Mouse (Mus musculus): ENCODE measurements around the gene Clns1a. TPM values are rescaled to one million over a fixed set of nuclear protein-coding genes. Genes with fewer than 3 reads are reported as not detected.

Gene Clns1a
- 179 and 182 TPM in 2 replicates for polyA plus RNA-seq (2014; fragmentation: Nextera tagmentation; extraction: Ambion mirVana)

DNA sequence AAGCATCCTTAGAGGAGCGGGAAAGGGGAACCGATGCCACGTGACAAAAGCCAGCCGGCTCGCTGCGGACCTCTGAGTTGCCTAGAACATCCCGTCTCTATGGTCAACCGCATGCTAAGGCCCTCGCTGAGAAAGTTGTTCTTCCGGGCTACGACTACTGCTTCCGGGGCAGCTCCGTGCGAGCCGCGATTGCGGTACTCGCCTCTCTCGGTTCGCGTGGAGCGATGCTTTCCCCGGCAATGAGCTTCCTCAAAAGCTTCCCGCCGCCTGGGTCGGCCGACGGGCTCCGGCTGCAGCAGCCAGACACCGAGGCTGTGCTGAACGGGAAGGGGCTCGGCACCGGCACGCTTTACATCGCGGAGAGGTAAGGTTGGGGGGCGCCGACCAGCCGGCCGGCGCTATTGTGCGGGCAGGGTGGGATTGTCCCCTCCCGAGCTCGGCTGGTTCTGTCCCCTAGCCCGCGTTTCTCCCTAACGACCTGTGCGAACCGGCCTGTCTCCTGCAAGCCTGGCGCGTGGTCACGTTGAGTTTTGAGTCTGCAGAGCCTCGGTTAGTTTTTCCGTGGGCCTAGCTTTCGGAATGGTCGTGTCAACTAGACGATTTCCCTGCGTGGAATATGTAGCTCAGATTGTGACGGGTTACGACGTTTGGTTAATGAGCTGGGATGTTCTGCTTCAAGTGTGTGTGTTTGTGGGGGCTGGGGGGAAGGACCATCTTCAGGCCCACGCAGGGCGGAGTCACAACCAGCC, at the start of gene Clns1a:
Gene Clns1a, plus strand, starts transcription at position 129 of the 749 bp plus-strand sequence.
- Histone ChIP-seq H3K27me3 (ENCODE audit: control insufficient read depth, insufficient read depth, low read length) (no peaks in the 10 kb centered on the region), H3K4me3 (ENCODE audit: low read depth, low read length) (peak within 1 kb of the TSS; percentile 95), H3K9me3 (ENCODE audit: control insufficient read depth, low read depth, low read length) (no peaks in the 10 kb centered on the region), H3K27ac (ENCODE audit: low read length) (peak within 1 kb of the TSS; percentile 76), H3K36me3 (ENCODE audit: control insufficient read depth, insufficient read depth, low read length) (no peaks in the 10 kb centered on the region), H3K9ac (replicated peaks; ENCODE audit: low read depth, low read length) (peak within 1 kb of the TSS; percentile 73), H3K4me2 (replicated peaks; ENCODE audit: low read depth, low read length) (peak within 1 kb of the TSS; percentile 77), H3K4me1 (ENCODE audit: control insufficient read depth, insufficient read depth, low read length) (0 out of 2 replicates have a peak, but pooled peaks cover 4% of the 10 kb centered on the region)
- WGBS, result under 1% methylated on average over 63 of the region's 63 CpGs
- peak; percentile 96 for ATAC-seq (ENCODE audit: insufficient number of reproducible peaks, insufficient read depth, low FRiP score, low read depth)

DNA sequence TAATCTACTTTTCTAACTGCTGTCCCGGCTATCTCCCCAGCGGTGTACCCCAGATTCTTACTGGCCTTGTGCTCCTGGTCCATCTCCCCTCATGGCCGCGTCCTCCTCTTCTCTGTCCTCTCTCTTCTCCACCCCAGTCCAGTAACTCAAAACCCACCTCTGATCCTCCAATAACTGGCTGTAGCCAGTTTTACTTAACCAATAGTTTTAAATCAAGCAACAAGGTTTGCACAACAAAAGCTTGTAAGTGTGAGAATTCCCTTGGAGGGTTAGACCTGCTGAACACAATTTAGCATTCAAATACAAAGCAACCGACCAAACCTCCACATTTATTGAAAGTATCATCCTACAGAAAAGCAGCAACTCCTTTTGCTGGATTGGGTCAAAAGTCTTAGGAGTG, 48.8 kb upstream of the Clns1a start:
- H3K4me1 ChIP-seq (ENCODE audit: control insufficient read depth, insufficient read depth, low read length), result no peaks in the 10 kb centered on the region
- 89% methylated on average over 5 of the region's 5 CpGs for WGBS
- H3K36me3 ChIP-seq (ENCODE audit: control insufficient read depth, insufficient read depth, low read length), result peaks cover 6% of the 10 kb centered on the region; the same call in 1 of the 2 replicates
- H3K27me3 ChIP-seq (ENCODE audit: control insufficient read depth, insufficient read depth, low read length), result no peaks in the 10 kb centered on the region
- no peaks in the 10 kb centered on the region for H3K9me3 ChIP-seq (ENCODE audit: control insufficient read depth, low read depth, low read length)
- no peak overlapping the region for H3K4me3 ChIP-seq (ENCODE audit: low read depth, low read length)
- no peak overlapping the region for H3K27ac ChIP-seq (ENCODE audit: low read length)
- H3K4me2 ChIP-seq (replicated peaks; ENCODE audit: low read depth, low read length), result no peak overlapping the region
- no peak overlapping the region for H3K9ac ChIP-seq (replicated peaks; ENCODE audit: low read depth, low read length)
- ATAC-seq (ENCODE audit: insufficient number of reproducible peaks, insufficient read depth, low FRiP score, low read depth), result no peak

DNA sequence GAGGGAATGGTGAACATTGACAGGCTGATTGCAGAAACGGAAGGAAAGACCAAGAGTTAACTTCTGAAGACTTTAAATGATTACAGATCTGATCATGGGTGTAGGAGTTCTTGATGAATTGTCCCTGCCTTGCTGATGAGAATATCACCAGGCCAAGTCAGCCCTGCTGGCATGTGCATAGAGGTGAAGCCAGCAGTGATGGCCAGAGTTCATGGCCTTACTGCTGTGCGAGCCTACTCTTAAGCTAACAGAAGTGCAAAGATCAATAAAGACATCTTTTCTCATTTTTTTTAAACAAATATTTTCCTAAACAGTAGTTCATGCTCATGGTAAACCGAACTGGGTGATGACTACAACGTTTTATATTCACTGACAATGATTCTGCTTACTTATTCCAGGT, 45.7 kb upstream of the Clns1a start:
- Histone ChIP-seq H3K27ac (ENCODE audit: low read length) (no peak overlapping the region), H3K4me3 (ENCODE audit: low read depth, low read length) (no peak overlapping the region), H3K9ac (replicated peaks; ENCODE audit: low read depth, low read length) (no peak overlapping the region), H3K4me2 (replicated peaks; ENCODE audit: low read depth, low read length) (no peak overlapping the region), H3K9me3 (ENCODE audit: control insufficient read depth, low read depth, low read length) (no peaks in the 10 kb centered on the region), H3K4me1 (ENCODE audit: control insufficient read depth, insufficient read depth, low read length) (no peaks in the 10 kb centered on the region), H3K36me3 (ENCODE audit: control insufficient read depth, insufficient read depth, low read length) (peaks cover 17% of the 10 kb centered on the region), H3K27me3 (ENCODE audit: control insufficient read depth, insufficient read depth, low read length) (no peaks in the 10 kb centered on the region)
- WGBS, result 74% methylated on average over 4 of the region's 4 CpGs
- no peak for ATAC-seq (ENCODE audit: insufficient number of reproducible peaks, insufficient read depth, low FRiP score, low read depth)

GRCm38 (mm10) chr7:97656144-97656543, 40.3 kb upstream of the Clns1a start:
- H3K4me2 ChIP-seq (replicated peaks; ENCODE audit: low read depth, low read length), result no peak overlapping the region
- no peaks in the 10 kb centered on the region for H3K27me3 ChIP-seq (ENCODE audit: control insufficient read depth, insufficient read depth, low read length)
- H3K9me3 ChIP-seq (ENCODE audit: control insufficient read depth, low read depth, low read length), result no peaks in the 10 kb centered on the region
- no peak overlapping the region for H3K27ac ChIP-seq (ENCODE audit: low read length)
- H3K4me3 ChIP-seq (ENCODE audit: low read depth, low read length), result no peak overlapping the region
- WGBS, result 90% methylated on average over 6 of the region's 6 CpGs
- H3K36me3 ChIP-seq (ENCODE audit: control insufficient read depth, insufficient read depth, low read length), result peaks cover 14% of the 10 kb centered on the region
- H3K9ac ChIP-seq (replicated peaks; ENCODE audit: low read depth, low read length), result no peak overlapping the region
- no peak for ATAC-seq (ENCODE audit: insufficient number of reproducible peaks, insufficient read depth, low FRiP score, low read depth)
- H3K4me1 ChIP-seq (ENCODE audit: control insufficient read depth, insufficient read depth, low read length), result no peaks in the 10 kb centered on the region

- no peak for ATAC-seq (ENCODE audit: insufficient number of reproducible peaks, insufficient read depth, low FRiP score, low read depth)
- H3K4me2 ChIP-seq (replicated peaks; ENCODE audit: low read depth, low read length), result no peak overlapping the region
- 91% methylated on average over 4 of the region's 4 CpGs for WGBS
Measured at GRCm38 (mm10) chr7:97661634-97662033, 34.8 kb upstream of the Clns1a start.

GRCm38 (mm10) chr7:97679239-97679638, 17.2 kb upstream of the Clns1a start:
- Histone ChIP-seq H3K36me3 (ENCODE audit: control insufficient read depth, insufficient read depth, low read length) (peaks cover 41% of the 10 kb centered on the region), H3K27me3 (ENCODE audit: control insufficient read depth, insufficient read depth, low read length) (no peaks in the 10 kb centered on the region), H3K9me3 (ENCODE audit: control insufficient read depth, low read depth, low read length) (no peaks in the 10 kb centered on the region), H3K4me3 (ENCODE audit: low read depth, low read length) (no peak overlapping the region), H3K4me1 (ENCODE audit: control insufficient read depth, insufficient read depth, low read length) (no peaks in the 10 kb centered on the region), H3K4me2 (replicated peaks; ENCODE audit: low read depth, low read length) (no peak overlapping the region), H3K9ac (replicated peaks; ENCODE audit: low read depth, low read length) (no peak overlapping the region), H3K27ac (ENCODE audit: low read length) (no peak overlapping the region)
- 43% methylated on average over 1 of the region's 1 CpGs for WGBS
- ATAC-seq (ENCODE audit: insufficient number of reproducible peaks, insufficient read depth, low FRiP score, low read depth), result no peak

More at GRCm38 (mm10) chr7:97661634-97662033, 34.8 kb upstream of the Clns1a start:
- H3K4me3 ChIP-seq (ENCODE audit: low read depth, low read length), result no peak overlapping the region
- no peaks in the 10 kb centered on the region for H3K9me3 ChIP-seq (ENCODE audit: control insufficient read depth, low read depth, low read length)
- H3K27me3 ChIP-seq (ENCODE audit: control insufficient read depth, insufficient read depth, low read length), result no peaks in the 10 kb centered on the region
- no peak overlapping the region for H3K27ac ChIP-seq (ENCODE audit: low read length)
- H3K4me1 ChIP-seq (ENCODE audit: control insufficient read depth, insufficient read depth, low read length), result no peaks in the 10 kb centered on the region
- no peak overlapping the region for H3K9ac ChIP-seq (replicated peaks; ENCODE audit: low read depth, low read length)
- peaks cover 41% of the 10 kb centered on the region for H3K36me3 ChIP-seq (ENCODE audit: control insufficient read depth, insufficient read depth, low read length)

DNA sequence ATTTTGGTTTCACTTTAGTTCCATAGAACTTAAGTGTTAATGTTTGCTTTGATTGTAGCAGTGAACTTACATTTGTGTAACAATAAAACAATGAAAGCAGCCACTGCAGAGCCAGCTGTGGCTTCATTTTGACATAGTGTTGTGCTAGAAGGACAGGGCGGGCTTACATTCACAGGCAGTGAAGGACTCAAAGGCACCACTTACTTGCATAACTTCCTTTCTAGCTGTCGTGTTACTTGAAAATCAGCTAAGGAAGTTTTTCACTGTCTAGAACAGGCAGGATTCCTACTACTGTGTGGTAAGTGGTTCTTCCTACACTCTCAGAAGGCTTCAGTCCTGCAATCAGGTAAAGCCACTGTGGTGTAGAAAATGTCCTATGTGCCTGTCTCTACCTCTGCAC, 8.6 kb upstream of the Clns1a start:
- Histone ChIP-seq H3K4me2 (replicated peaks; ENCODE audit: low read depth, low read length) (no peak overlapping the region), H3K27ac (ENCODE audit: low read length) (no peak overlapping the region), H3K4me1 (ENCODE audit: control insufficient read depth, insufficient read depth, low read length) (no peaks in the 10 kb centered on the region), H3K9ac (replicated peaks; ENCODE audit: low read depth, low read length) (no peak overlapping the region), H3K4me3 (ENCODE audit: low read depth, low read length) (no peak overlapping the region), H3K9me3 (ENCODE audit: control insufficient read depth, low read depth, low read length) (no peaks in the 10 kb centered on the region), H3K36me3 (ENCODE audit: control insufficient read depth, insufficient read depth, low read length) (peaks cover 19% of the 10 kb centered on the region), H3K27me3 (ENCODE audit: control insufficient read depth, insufficient read depth, low read length) (no peaks in the 10 kb centered on the region)
- 89% methylated on average over 2 of the region's 2 CpGs for WGBS
- ATAC-seq (ENCODE audit: insufficient number of reproducible peaks, insufficient read depth, low FRiP score, low read depth), result no peak

DNA sequence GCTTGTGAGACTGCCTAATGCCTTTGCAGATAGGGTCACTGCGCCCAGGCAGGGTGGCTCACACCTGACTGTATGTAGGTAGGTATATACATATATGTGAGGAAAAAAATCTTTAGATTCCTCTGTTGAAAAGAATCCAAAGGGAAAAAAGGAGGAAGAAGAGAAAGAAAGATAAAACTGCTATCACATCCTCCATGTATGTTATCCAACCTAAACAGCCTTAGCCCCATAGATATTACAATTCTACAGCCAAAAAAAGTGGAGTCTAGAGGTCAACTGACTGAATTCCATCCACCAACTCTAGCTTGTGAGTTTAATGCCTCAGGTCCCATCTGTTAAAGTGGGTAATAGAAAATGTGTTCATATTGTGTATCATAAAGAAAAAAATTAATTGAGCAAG, 993 bp upstream of the Clns1a start:
- H3K4me2 ChIP-seq (replicated peaks; ENCODE audit: low read depth, low read length), result no peak overlapping the region
- H3K27me3 ChIP-seq (ENCODE audit: control insufficient read depth, insufficient read depth, low read length), result no peaks in the 10 kb centered on the region
- no peak overlapping the region for H3K27ac ChIP-seq (ENCODE audit: low read length)
- H3K9ac ChIP-seq (replicated peaks; ENCODE audit: low read depth, low read length), result no peak overlapping the region
- ATAC-seq (ENCODE audit: insufficient number of reproducible peaks, insufficient read depth, low FRiP score, low read depth), result no peak
- no peak overlapping the region for H3K4me3 ChIP-seq (ENCODE audit: low read depth, low read length)
- WGBS, result 98% methylated on average over 1 of the region's 1 CpGs
- no peaks in the 10 kb centered on the region for H3K9me3 ChIP-seq (ENCODE audit: control insufficient read depth, low read depth, low read length)
- H3K4me1 ChIP-seq (ENCODE audit: control insufficient read depth, insufficient read depth, low read length), result 0 out of 2 replicates have a peak, but pooled peaks cover 4% of the 10 kb centered on the region
- no peaks in the 10 kb centered on the region for H3K36me3 ChIP-seq (ENCODE audit: control insufficient read depth, insufficient read depth, low read length)

All from stomach, embryonic 14.5 days (tissue).